8 mouse cellular contexts compared by ENCODE assay signal in genomic region chr9:69125011-69125786, GRCm38 (mm10).
DNase-seq lines count a peak whose midpoint lies in the region; ATAC-seq and TF ChIP-seq lines count a peak whose summit lies in the region.

No protein-coding gene starts in this region.

- WGBS in forebrain, embryonic 10.5 days: 22% methylated on average over 22 of the region's 22 CpGs
- WGBS in heart, postnatal 0 days: 2% methylated on average over 22 of the region's 22 CpGs
- WGBS in liver, embryonic 15.5 days (ENCODE audit: insufficient replicate concordance): 6% methylated on average over 22 of the region's 22 CpGs

- peak overlapping the region; percentile 34 for H3K4me3 ChIP-seq in forebrain, embryonic 10.5 days
- peak overlapping the region; percentile 33 for H3K4me3 ChIP-seq in heart, postnatal 0 days (ENCODE audit: low read depth, low read length)
- peak overlapping the region; percentile 22 for H3K4me3 ChIP-seq in liver, embryonic 15.5 days (replicated peaks)

- ATAC-seq in heart, postnatal 0 days (ENCODE audit: insufficient read depth, low read depth): peak; percentile 62
- no peak for ATAC-seq in liver, embryonic 15.5 days (ENCODE audit: insufficient read depth)

- no peaks in the 10 kb centered on the region for H3K36me3 ChIP-seq in forebrain, embryonic 10.5 days (replicated peaks)
- H3K36me3 ChIP-seq in heart, postnatal 0 days (replicated peaks; ENCODE audit: control insufficient read depth, insufficient read depth, low read length): no peaks in the 10 kb centered on the region
- no peaks in the 10 kb centered on the region for H3K36me3 ChIP-seq in liver, embryonic 15.5 days (replicated peaks)

- H3K9ac ChIP-seq in heart, postnatal 0 days (replicated peaks; ENCODE audit: low read depth, low read length): peak overlapping the region; percentile 3
- no peak overlapping the region for H3K9ac ChIP-seq in liver, embryonic 15.5 days

- H3K9me3 ChIP-seq in forebrain, embryonic 10.5 days: no peaks in the 10 kb centered on the region
- H3K9me3 ChIP-seq in heart, postnatal 0 days (replicated peaks; ENCODE audit: control insufficient read depth, low read length): no peaks in the 10 kb centered on the region
- no peaks in the 10 kb centered on the region for H3K9me3 ChIP-seq in liver, embryonic 15.5 days (replicated peaks)

- peak; percentile 30 for DNase-seq in A20 (ENCODE audit: low read depth, low spot score)
- DNase-seq in adrenal gland, postnatal 14 days: peak; percentile 76
- DNase-seq in forebrain, embryonic 10.5 days (ENCODE audit: extremely low spot score, low spot score): no peak
- DNase-seq in heart, postnatal 0 days (ENCODE audit: low spot score): peak; percentile 63
- DNase-seq in kidney, postnatal 14 days: peak; percentile 76
- DNase-seq in neural tube, embryonic 10.5 days (ENCODE audit: extremely low spot score, low spot score): peak; percentile 32
- peak; percentile 21 for DNase-seq in urinary bladder, postnatal 25 days (ENCODE audit: low spot score)

- peaks cover 39% of the 10 kb centered on the region for H3K4me1 ChIP-seq in forebrain, embryonic 10.5 days
- peaks cover 27% of the 10 kb centered on the region for H3K4me1 ChIP-seq in heart, postnatal 0 days (ENCODE audit: control insufficient read depth, insufficient read depth)
- H3K4me1 ChIP-seq in liver, embryonic 15.5 days (replicated peaks): no peaks in the 10 kb centered on the region

- H3K4me2 ChIP-seq in heart, postnatal 0 days (ENCODE audit: low read depth, low read length): peak overlapping the region; percentile 63
- peak overlapping the region; percentile 50 for H3K4me2 ChIP-seq in liver, embryonic 15.5 days

- no peak for TF ChIP-seq CTCF in heart, postnatal 0 days (IDR thresholded peaks at IDR 0.05; ENCODE audit: low read depth)

- H3K27me3 ChIP-seq in forebrain, embryonic 10.5 days (ENCODE audit: poor library complexity, severe bottlenecking): peaks cover 33% of the 10 kb centered on the region
- no peaks in the 10 kb centered on the region for H3K27me3 ChIP-seq in heart, postnatal 0 days (ENCODE audit: control insufficient read depth, insufficient read depth, low read length)
- peaks cover 23% of the 10 kb centered on the region for H3K27me3 ChIP-seq in liver, embryonic 15.5 days

- H3K27ac ChIP-seq in forebrain, embryonic 10.5 days: peak overlapping the region; percentile 48
- H3K27ac ChIP-seq in heart, postnatal 0 days (ENCODE audit: low read depth): peak overlapping the region; percentile 73
- H3K27ac ChIP-seq in liver, embryonic 15.5 days (replicated peaks): no peak overlapping the region

- no peak; the same call in 1 of the 2 replicates for TF ChIP-seq EP300 in heart, postnatal 0 days (IDR thresholded peaks at IDR 0.05; ENCODE audit: low read depth)
